Mouse (Mus musculus) colon, adult 2 months (tissue): ENCODE measurements around the gene Olfr643. TPM values are rescaled to one million over a fixed set of nuclear protein-coding genes. Genes with fewer than 3 reads are reported as not detected.

Source experiments
- polyA plus RNA-seq: library from polyadenylated mRNA; depleted of rRNA; stranded (reverse); fragments of >200 nt; gene quantifications from 2 replicates; pipeline ENCODE4 v1.2.3, GENCODE M21; 2012; rRNA removed

The Olfr643 gene
- polyA plus RNA-seq, result not detected in 2 replicates

DNA sequence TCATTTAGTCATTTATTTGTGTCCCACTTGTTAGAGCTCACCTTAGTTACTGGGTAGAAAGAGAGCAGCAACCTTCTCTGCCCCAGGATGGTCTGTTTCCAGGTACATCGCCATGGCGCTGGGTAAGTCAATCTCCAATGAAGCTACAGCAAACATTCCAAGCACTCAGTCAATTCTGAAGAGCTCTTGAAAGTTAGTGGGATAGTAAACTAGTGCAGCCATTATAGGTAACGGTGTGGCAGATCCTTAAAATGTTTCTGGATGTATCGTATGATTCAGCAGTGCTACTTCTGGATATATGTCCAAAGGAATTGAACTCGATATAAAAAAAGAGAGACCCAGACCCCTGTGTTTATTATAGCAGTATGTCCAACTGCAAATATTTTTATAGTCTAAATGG is at the start of gene Olfr643:
Gene Olfr643 (minus strand): TSS at position 101 of the 400 bp plus-strand sequence.

DNA sequence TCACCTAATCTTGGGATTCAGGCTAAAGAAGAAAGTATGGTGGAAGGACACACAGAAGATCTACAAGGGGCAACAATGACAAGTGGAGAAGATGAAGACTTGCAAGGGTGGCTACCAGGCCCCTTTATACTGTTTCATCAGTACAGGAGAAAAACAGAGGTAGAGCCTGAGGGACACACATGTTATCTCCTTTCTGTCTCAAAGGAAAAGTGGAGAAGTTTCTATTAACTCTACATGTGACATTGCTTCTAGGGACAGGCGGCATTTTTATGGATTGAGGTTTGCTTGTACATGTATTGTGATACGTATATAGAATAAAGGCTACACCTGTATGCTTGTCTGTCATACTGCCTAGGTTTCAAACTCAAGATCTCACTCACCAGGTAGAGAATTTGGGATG is 46.1 kb upstream of the Olfr643 start, which contains the start of gene Olfr648:
Gene Olfr648 (minus strand): TSS at position 101 of the 400 bp plus-strand sequence.

GRCm38 (mm10) chr7:104150456-104150855 is 13.3 kb upstream of the Olfr643 start, which contains the start of gene Ubqlnl:
Gene Ubqlnl, minus strand, starts transcription at chr7:104150556.

DNA sequence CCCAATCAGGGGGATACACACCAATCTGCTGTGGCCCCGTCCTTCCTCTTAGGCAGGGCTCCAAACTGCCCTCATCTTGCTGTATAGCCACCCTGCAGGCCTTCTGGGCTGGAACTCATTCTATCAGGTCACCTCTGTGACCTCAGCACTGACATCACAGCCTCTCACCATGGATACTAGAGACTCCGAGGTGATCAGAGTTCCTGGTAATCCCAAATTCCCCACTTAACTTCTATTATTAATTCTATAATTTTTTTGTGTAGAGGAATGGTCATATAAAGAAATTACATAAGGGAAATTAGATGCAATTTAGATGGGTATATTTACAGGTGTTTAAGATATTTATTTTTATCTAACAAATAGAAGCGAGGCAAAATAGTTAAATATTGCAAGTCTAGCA is 6.0 kb upstream of the Olfr643 start, which contains the start of gene Ubqln3:
Gene Ubqln3 (minus strand): TSS at position 101 of the 400 bp plus-strand sequence.

DNA sequence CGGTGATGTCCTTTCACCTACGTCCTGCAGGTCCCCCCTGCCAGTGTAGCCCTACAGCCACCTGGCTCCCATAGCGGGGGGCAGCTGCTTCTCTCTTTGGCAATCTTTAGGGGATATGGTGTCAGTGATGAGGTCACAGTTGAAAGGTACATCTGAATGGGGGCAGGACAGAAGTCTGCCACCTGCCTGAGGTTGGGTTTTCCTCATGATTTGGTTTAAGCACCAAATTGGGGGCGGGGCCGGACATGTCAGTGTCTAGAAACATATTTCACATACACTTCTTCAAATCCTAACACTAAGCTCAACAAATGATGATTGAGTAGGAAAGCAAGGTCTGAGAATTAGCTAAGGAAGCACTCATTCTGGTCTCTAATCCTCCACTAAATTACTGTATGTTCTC is 7.5 kb downstream of the Olfr643 start, which contains the start of gene Ubqln5:
Gene Ubqln5 (minus strand): TSS at position 101 of the 400 bp plus-strand sequence.

DNA sequence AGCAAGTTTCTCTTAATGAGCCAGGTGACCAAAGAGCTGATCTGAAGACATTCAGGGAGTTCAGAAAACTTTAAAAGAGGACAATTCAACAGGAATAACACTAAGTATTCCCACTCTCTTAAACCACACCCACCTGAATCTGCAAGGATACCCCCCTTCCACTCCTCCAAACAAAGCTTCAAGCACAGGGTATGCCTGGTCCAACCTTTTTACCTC is 32.5 kb downstream of the Olfr643 start, which contains the start of gene Olfr646:
Gene Olfr646 (plus strand): TSS at position 117 of the 216 bp plus-strand sequence.

GRCm38 (mm10) chr7:104085365-104085764 is 51.8 kb downstream of the Olfr643 start, which contains the start of gene Olfr645:
Gene Olfr645, minus strand, starts transcription at chr7:104085465.

DNA sequence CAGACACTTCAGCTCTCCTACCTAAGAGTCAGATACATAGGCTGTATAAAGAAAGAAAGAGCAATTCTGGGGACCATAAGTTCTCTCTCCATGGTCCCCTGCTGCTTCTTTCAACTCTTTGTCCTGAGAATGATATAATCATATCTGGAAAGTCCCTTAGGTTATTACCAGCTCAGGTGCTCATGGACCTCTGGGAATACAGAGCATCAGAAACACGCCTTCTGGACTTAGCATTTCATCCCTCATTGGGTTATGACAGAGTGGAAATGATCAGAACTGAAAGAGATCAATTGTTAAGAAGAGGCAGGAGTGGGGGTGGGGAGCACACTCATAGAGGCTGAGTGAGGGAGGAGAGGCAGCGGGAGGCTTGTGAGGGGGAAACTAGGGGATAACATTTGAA is 65.4 kb downstream of the Olfr643 start, which contains the start of gene Olfr644:
Gene Olfr644 (minus strand): TSS at position 101 of the 400 bp plus-strand sequence.

GRCm38 (mm10) chr7:104061345-104061744 is 75.9 kb downstream of the Olfr643 start, which contains the start of gene 4930516K23Rik:
Gene 4930516K23Rik, minus strand, starts transcription at chr7:104061445.

GRCm38 (mm10) chr7:104052566-104052965 is 84.6 kb downstream of the Olfr643 start, which contains the start of gene Olfr642:
Gene Olfr642, minus strand, starts transcription at chr7:104052666.

DNA sequence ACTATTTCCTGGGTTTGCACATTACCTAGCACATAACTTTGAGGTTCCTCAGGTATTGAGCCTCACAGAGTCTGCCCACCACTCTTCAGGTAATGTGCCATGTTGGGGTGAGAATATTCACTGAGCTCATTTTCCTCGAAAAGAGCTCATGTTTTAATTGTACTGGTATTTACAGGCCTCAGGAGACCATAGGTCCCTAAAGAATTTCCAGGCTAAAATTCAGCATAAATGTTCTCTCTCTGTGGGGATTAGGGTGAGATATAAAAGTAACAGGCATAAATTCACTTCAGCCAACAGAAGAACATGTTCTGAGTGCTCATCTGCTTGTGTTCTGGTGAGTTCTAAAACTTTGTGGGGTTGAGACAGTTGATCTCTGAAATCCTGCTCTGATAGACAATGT is 102.1 kb downstream of the Olfr643 start, which contains the start of gene Olfr641:
Gene Olfr641 (plus strand): TSS at position 301 of the 400 bp plus-strand sequence.

GRCm38 (mm10) chr7:104025473-104025872 is 111.7 kb downstream of the Olfr643 start, which contains the start of gene Olfr640:
Gene Olfr640, minus strand, starts transcription at chr7:104025573.

DNA sequence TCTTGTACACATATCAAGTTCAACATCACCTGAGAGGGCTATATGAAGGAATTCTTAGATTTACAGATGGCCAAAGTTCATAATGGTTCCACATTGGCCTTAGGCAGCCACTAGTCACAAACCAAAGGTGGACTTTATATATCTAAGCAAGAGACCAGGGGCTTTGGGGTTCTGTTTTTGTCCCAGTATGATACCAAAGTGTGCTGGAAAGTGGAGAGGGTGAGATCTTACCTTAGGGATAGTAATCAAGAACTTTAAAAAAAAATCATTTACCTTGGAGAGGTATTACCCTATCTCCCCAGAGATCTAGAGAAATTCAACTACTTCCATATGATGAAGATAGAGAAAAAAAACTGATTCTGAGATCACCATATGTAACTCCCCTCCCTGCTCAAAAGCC is 120.0 kb downstream of the Olfr643 start, which contains the start of gene Olfr639:
Gene Olfr639 (minus strand): TSS at position 101 of the 400 bp plus-strand sequence.

DNA sequence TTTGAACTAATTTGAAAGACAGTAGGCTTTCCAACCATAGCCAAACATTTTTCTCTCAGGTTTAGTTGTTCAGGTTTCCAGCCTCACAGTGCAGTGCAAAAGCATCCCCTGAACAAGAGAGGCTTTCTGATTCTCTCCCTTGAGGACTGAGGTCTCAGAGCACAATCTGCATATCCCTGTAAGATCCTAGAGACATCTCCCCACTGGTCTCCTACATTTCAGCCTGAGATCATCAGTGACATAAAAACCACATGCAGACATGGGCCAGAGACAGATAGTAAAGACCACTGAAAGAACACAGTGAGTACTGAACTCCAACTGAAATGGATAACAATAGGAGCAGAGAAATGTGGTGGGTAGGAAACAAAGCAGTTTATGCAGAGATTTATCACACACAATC is 138.8 kb downstream of the Olfr643 start, which contains the start of gene Olfr638:
Gene Olfr638 (plus strand): TSS at position 301 of the 400 bp plus-strand sequence.

DNA sequence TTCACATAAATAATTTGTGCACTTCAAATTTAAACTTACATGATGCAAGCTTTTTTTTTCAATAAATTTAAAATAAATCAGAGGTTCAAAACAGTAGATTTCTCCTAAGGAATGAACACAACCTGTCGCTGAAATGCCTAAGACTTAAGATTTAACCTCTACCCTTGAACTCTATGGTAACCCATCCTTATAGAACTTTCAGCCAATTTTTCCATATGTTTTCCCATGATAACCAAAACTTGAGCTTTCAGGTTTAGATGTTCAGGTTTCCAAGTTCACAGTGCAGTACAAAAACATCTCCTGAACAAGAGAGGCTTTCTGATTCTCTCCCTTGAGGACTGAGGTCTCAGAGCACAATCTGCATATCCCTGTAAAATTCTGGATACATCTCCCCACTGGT is 166.4 kb downstream of the Olfr643 start, which contains the start of gene Olfr635:
Gene Olfr635 (plus strand): TSS at position 301 of the 400 bp plus-strand sequence.

Other genes starting within 250 kb of the Olfr643 start
- not detected in 2 replicates for gene Olfr64, start 242.9 kb downstream of the Olfr643 start, polyA plus RNA-seq
- gene Olfr65, start 233.9 kb downstream of the Olfr643 start, polyA plus RNA-seq, result not detected in 2 replicates
- 0.12 TPM in 1 of 2 replicates, not detected in the other for gene Olfr631, start 208.6 kb downstream of the Olfr643 start, polyA plus RNA-seq
- gene Olfr632, start 203.1 kb downstream of the Olfr643 start, polyA plus RNA-seq, result not detected in 2 replicates
- gene Olfr633, start 193.0 kb downstream of the Olfr643 start, polyA plus RNA-seq, result not detected in 2 replicates
- gene Olfr635, start 166.3 kb downstream of the Olfr643 start, polyA plus RNA-seq, result not detected in 2 replicates
- gene Olfr638, start 138.7 kb downstream of the Olfr643 start, polyA plus RNA-seq, result not detected in 2 replicates
- not detected in 2 replicates for gene Olfr639, start 120.1 kb downstream of the Olfr643 start, polyA plus RNA-seq
- not detected in 2 replicates for gene Olfr640, start 111.8 kb downstream of the Olfr643 start, polyA plus RNA-seq
- not detected in 2 replicates for gene Olfr641, start 102.0 kb downstream of the Olfr643 start, polyA plus RNA-seq
- gene Olfr642, start 84.7 kb downstream of the Olfr643 start, polyA plus RNA-seq, result not detected in 2 replicates
- gene 4930516K23Rik, start 76.0 kb downstream of the Olfr643 start, polyA plus RNA-seq, result not detected in 2 replicates
- not detected in 2 replicates for gene Olfr644, start 65.5 kb downstream of the Olfr643 start, polyA plus RNA-seq
- gene Olfr645, start 51.9 kb downstream of the Olfr643 start, polyA plus RNA-seq, result not detected in 2 replicates
- gene Olfr646, start 32.5 kb downstream of the Olfr643 start, polyA plus RNA-seq, result not detected in 2 replicates
- not detected in 2 replicates for gene Ubqln5, start 7.6 kb downstream of the Olfr643 start, polyA plus RNA-seq
- not detected in 2 replicates for gene Ubqln3, start 5.9 kb upstream of the Olfr643 start, polyA plus RNA-seq
- not detected in 2 replicates for gene Ubqlnl, start 13.2 kb upstream of the Olfr643 start, polyA plus RNA-seq
- gene Olfm5, start 27.4 kb upstream of the Olfr643 start, polyA plus RNA-seq, result not detected in 2 replicates
- gene Olfr648, start 46.0 kb upstream of the Olfr643 start, polyA plus RNA-seq, result not detected in 2 replicates
- gene Olfr649, start 58.6 kb upstream of the Olfr643 start, polyA plus RNA-seq, result not detected in 2 replicates
- 4.6 and 4.8 TPM in 2 replicates for gene Trim6, start 81.4 kb upstream of the Olfr643 start, polyA plus RNA-seq
- gene Trim34a, start 107.1 kb upstream of the Olfr643 start, polyA plus RNA-seq, result 2.0 and 2.5 TPM in 2 replicates
- gene Trim5, start 150.7 kb upstream of the Olfr643 start, polyA plus RNA-seq, result 0.21 TPM in 2 replicates
- gene Trim12a, start 178.1 kb upstream of the Olfr643 start, polyA plus RNA-seq, result 2.3 TPM in 2 replicates
- 1.4 and 2.2 TPM in 2 replicates for gene Trim34b, start 192.1 kb upstream of the Olfr643 start, polyA plus RNA-seq
- 2.0 and 2.3 TPM in 2 replicates for gene Trim12c, start 216.0 kb upstream of the Olfr643 start, polyA plus RNA-seq
- gene Trim30b, start 232.5 kb upstream of the Olfr643 start, polyA plus RNA-seq, result 0.06 TPM in 1 of 2 replicates, not detected in the other